Mouse (Mus musculus) embryonic fibroblast, embryonic 13.5 days (primary cell): ENCODE measurements around the gene Cap2. TPM values are rescaled to one million over a fixed set of nuclear protein-coding genes. Genes with fewer than 3 reads are reported as not detected.
A peak's percentile ranks its signal among the peaks of the same experiment; 100 is the strongest.

Experiments
- H3K27ac ChIP-seq: 2 replicates; pipeline ENCODE4 v1.5.1; 2012; ENCODE audit warnings: low read length, control low read depth, inconsistent platforms; ENCODE audit not compliant: insufficient read depth
- H3K4me1 ChIP-seq: 2 replicates; pipeline ENCODE4 v1.6.1; 2011; ENCODE audit warnings: low read length; ENCODE audit not compliant: control insufficient read depth, insufficient read depth
- H3K4me3 ChIP-seq: 2 replicates; pipeline ENCODE4 v1.5.1; 2011; ENCODE audit warnings: mild to moderate bottlenecking, control low read depth, low read length; ENCODE audit not compliant: insufficient read depth
- CTCF ChIP-seq: IDR thresholded peaks from 2 replicates; pipeline ENCODE4 v1.5.1; 2011; ENCODE audit warnings: mild to moderate bottlenecking, control low read depth, low read length, moderate library complexity, borderline replicate concordance; ENCODE audit not compliant: insufficient read depth
- POLR2A ChIP-seq: IDR thresholded peaks from 2 replicates; pipeline ENCODE4 v1.6.1; 2011; ENCODE audit warnings: low read depth, mild to moderate bottlenecking, control low read depth, low read length, moderate library complexity
- polyA plus RNA-seq: library from polyadenylated mRNA; stranded (reverse); fragments of >200 nt; gene quantifications from 2 replicates; pipeline ENCODE4 v1.2.4, GENCODE M21; 2011; ENCODE audit warnings: low read depth; ENCODE audit not compliant: missing spikeins, insufficient read length

Cap2 gene
- polyA plus RNA-seq, 1 experiment: 24.8 TPM

- TF ChIP-seq CTCF (no peak), POLR2A (no peak)
- H3K4me1 ChIP-seq: no peaks in the 10 kb centered on the region
Measured at GRCm38 (mm10) chr13:46640608-46641468, 139.2 kb downstream of the Cap2 start.

GRCm38 (mm10) chr13:46642318-46642717 lies 140.7 kb downstream of the Cap2 start:
- no peak overlapping the region for H3K4me3 ChIP-seq
- H3K4me1 ChIP-seq: no peaks in the 10 kb centered on the region
- no peak overlapping the region for H3K27ac ChIP-seq
- TF ChIP-seq CTCF (peak; percentile 48; the same call in 1 of the 2 replicates), POLR2A (no peak)

More at GRCm38 (mm10) chr13:46640608-46641468, 139.2 kb downstream of the Cap2 start:
- Histone ChIP-seq H3K27ac (no peak overlapping the region), H3K4me3 (no peak overlapping the region)

DNA sequence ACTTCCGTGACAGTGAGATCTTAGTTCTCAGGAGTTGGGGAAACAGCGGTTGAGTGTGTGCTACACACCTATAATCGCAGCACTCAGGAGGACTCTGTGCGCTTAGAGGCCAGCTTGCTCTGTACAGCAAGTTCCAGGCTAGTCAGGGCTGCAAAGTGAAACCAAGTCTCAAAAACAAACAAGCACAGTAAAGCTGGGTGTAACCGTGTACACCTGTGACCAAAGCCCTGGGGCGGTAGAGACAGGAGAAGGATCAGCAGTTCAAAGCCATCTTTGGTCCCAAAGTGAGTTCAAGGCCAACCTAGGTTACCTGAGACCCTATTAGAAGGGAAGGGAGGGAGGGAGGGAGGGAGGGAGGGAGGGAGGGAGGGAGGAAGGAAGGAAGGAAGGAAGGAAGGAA lies 142.5 kb downstream of the Cap2 start:
- TF ChIP-seq POLR2A: no peak
- TF ChIP-seq CTCF: no peak
- no peak overlapping the region for H3K4me3 ChIP-seq
- no peak overlapping the region for H3K27ac ChIP-seq
- H3K4me1 ChIP-seq: no peaks in the 10 kb centered on the region

- TF ChIP-seq POLR2A (no peak), CTCF (no peak)
- Histone ChIP-seq H3K4me1 (no peaks in the 10 kb centered on the region), H3K4me3 (no peak overlapping the region), H3K27ac (no peak overlapping the region)
Measured at GRCm38 (mm10) chr13:46645476-46645875, 143.8 kb downstream of the Cap2 start.

GRCm38 (mm10) chr13:46651853-46652252 lies 150.2 kb downstream of the Cap2 start:
- TF ChIP-seq CTCF (no peak), POLR2A (no peak)
- no peak overlapping the region for H3K4me3 ChIP-seq

DNA sequence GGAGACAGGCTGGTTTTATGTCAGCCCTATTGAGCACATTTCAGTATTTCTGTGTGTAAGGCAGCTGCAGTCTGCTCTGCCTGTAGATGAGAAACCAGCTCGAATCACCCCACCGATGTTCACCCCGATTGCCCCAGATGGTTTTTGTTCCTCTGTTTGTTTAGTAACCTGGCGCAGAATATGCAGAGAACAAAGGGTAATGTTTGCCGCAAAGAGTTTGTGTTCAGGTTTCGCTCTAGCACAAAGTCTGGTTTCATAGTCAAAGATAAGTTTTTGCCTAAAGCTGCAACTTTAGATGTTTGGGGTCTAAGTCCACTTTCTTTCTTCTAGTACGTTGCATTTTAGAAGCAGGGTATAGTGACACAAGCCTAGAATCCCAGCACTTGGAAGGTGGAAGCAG lies 151.0 kb downstream of the Cap2 start:
- no peak overlapping the region for H3K27ac ChIP-seq
- H3K4me1 ChIP-seq: no peaks in the 10 kb centered on the region
- no peak for TF ChIP-seq POLR2A
- no peak for TF ChIP-seq CTCF
- no peak overlapping the region for H3K4me3 ChIP-seq

More at GRCm38 (mm10) chr13:46651853-46652252, 150.2 kb downstream of the Cap2 start:
- no peak overlapping the region for H3K27ac ChIP-seq
- no peaks in the 10 kb centered on the region for H3K4me1 ChIP-seq

DNA sequence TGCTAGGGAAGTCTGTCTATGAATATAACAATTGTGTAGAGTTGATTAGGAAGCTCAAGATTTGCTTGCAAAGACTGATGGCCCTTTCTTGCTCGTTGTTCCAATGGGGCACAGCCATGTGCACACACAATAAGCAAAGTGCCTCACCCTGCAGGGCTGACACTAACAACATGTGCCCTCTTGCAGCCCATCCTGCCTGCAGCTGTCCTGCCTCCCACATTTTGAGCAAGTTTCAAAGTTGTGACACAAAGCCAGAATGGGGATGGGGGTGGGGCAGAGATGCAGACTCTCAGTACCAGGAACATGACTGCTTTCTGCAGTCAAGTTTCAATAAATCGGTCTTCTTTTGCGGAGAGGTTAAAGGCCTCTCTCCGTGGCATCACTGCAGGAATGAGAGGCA lies 152.0 kb downstream of the Cap2 start:
- TF ChIP-seq POLR2A (no peak), CTCF (no peak)
- Histone ChIP-seq H3K4me3 (no peak overlapping the region), H3K27ac (no peak overlapping the region), H3K4me1 (no peaks in the 10 kb centered on the region)

DNA sequence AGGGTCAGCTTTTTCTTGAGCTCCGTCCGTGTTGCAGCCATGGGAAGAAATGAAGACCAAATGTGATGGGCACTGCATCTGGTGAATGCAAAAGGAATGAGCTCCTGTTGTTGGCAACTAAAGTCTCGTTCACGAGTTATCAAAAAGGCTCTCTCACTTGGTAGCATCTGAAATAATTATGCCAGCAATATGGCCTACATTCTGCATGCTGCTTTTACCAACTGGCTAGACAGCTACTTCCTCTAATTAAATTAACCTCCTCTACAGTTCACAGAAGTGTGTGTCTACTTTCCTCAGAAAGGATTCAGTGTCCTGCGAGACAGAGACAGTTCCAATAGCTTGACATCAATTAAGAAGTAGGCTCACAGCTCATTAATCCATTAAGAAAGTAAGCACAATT lies 152.9 kb downstream of the Cap2 start:
- TF ChIP-seq CTCF: no peak
- TF ChIP-seq POLR2A: no peak
- H3K27ac ChIP-seq: no peak overlapping the region
- H3K4me3 ChIP-seq: no peak overlapping the region
- H3K4me1 ChIP-seq: no peaks in the 10 kb centered on the region

DNA sequence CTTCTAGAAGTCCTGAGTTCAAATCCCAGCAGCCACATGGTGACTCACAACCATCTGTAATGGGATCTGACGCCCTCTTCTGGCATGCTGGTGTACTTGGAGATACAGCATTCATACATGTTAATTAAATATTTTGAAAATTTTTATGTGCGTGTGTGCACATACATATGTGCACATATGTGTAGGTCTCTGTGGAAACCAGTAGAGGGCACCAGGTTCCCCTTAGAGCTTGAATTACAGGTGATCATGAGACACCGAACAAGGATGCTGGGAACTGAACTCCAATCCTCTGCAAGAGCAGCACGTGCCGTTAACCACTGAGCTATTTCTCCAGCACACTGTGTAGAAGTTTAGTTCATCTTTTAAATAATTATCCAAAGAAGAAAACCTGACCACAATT lies 157.6 kb downstream of the Cap2 start:
- TF ChIP-seq POLR2A (no peak), CTCF (no peak)

DNA sequence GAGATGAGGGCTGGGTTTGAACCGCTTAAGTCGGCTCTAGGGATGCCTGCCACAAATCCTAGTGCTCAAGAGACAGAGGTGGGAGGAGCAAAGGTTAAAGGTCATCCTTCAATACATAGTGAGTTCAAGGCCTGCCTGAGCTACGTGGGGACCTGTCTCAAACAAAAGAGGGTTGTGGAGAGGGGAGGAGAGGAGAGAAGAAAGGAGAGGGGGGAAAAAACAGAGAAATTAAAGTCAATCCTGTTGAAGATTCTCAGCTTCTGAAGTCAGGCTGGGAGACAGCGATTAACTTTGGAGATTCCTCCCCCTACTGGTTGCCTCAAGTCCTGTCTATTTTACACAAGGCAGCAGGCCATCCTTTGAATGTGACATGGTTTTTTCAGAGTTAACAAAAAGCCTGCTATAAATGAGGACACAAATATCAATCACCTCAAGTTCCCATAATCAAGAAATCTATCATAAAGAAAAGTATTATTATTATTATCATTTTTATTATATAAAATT lies 161.9 kb downstream of the Cap2 start:
- H3K27ac ChIP-seq: no peak overlapping the region
- no peak overlapping the region for H3K4me3 ChIP-seq
- TF ChIP-seq POLR2A (no peak), CTCF (no peak)
- no peaks in the 10 kb centered on the region for H3K4me1 ChIP-seq

More for the DNA sequence above, 157.6 kb downstream of the Cap2 start:
- Histone ChIP-seq H3K4me3 (no peak overlapping the region), H3K27ac (no peak overlapping the region), H3K4me1 (no peaks in the 10 kb centered on the region)
